Mouse (Mus musculus) hindbrain, embryonic 10.5 days (tissue): ENCODE results near the gene Vmn1r149. TPM values are rescaled to one million over a fixed set of nuclear protein-coding genes. Genes with fewer than 3 reads are reported as not detected.
"Not testable (repeated sequence)": the region's sequence is repeated elsewhere in the genome, so short reads cannot be mapped to it uniquely, and the experiment has no call there.

Experiments used
- DNase-seq: peaks from one replicate; pipeline ENCODE4 v3.0.0-alpha.2; 2017; ENCODE audit warnings: low spot score
- H3K27ac ChIP-seq: fragments of 300-500 bp; sonication (generic); 2 replicates; pipeline ENCODE4 v1.5.1; 2016; ENCODE audit warnings: mild to moderate bottlenecking, moderate library complexity
- H3K27me3 ChIP-seq: fragments of 300-500 bp; sonication (generic); 2 replicates; pipeline ENCODE4 v1.6.1; 2016; ENCODE audit warnings: mild to moderate bottlenecking; ENCODE audit not compliant: poor library complexity, insufficient read depth, severe bottlenecking
- H3K36me3 ChIP-seq: fragments of 300-500 bp; sonication (generic); 2 replicates; pipeline ENCODE4 v1.6.1; 2016; ENCODE audit warnings: mild to moderate bottlenecking, moderate library complexity
- H3K4me1 ChIP-seq: fragments of 300-500 bp; sonication (generic); replicated peaks from 2 replicates; pipeline ENCODE4 v1.6.1; 2016; ENCODE audit warnings: mild to moderate bottlenecking
- H3K4me3 ChIP-seq: fragments of 300-500 bp; sonication (generic); 2 replicates; pipeline ENCODE4 v1.5.1; 2016; ENCODE audit warnings: mild to moderate bottlenecking, moderate library complexity
- H3K9me3 ChIP-seq: fragments of 300-500 bp; sonication (generic); 2 replicates; pipeline ENCODE4 v1.6.1; 2016; ENCODE audit warnings: mild to moderate bottlenecking, moderate library complexity
- WGBS: fragments of 180-500 bp; shearing (Covaris S2); methylation state at CpG from one replicate; pipeline ENCODE4 v1.1.7; 2016; 5-methylcytosine and 5-hydroxymethylcytosine counted together
- polyA plus RNA-seq: library from polyadenylated mRNA; unstranded; fragments of >200 nt; fragmentation: Nextera tagmentation; extraction: Ambion mirVana; gene quantifications from 2 replicates; pipeline ENCODE4 v1.2.1, GENCODE M21; 2016

The Vmn1r149 gene
- not detected in 2 replicates for polyA plus RNA-seq

- not testable (repeated sequence) for H3K9me3 ChIP-seq, H3K4me1 ChIP-seq, DNase-seq, H3K36me3 ChIP-seq, H3K4me3 ChIP-seq, H3K27me3 ChIP-seq, H3K27ac ChIP-seq
- WGBS = no CpG with 5 or more reads among the region's 2 CpGs
These were observed at the start of gene Vmn1r149 for GRCm38 (mm10) chr7:22438129-22438528. Gene Vmn1r149 (minus strand): TSS chr7:22438229.

- not testable (repeated sequence) for DNase-seq, H3K4me1 ChIP-seq, H3K4me3 ChIP-seq, H3K36me3 ChIP-seq, H3K27ac ChIP-seq, H3K27me3 ChIP-seq, H3K9me3 ChIP-seq
- no CpG with 5 or more reads among the region's 5 CpGs for WGBS
These were observed 25.9 kb upstream of the Vmn1r149 start, which contains the start of gene Gm10665 for GRCm38 (mm10) chr7:22463975-22464374. Gene Gm10665 (minus strand): TSS chr7:22464075.

- not testable (repeated sequence) for H3K36me3 ChIP-seq, H3K4me3 ChIP-seq, H3K27ac ChIP-seq, H3K4me1 ChIP-seq, H3K27me3 ChIP-seq, DNase-seq, H3K9me3 ChIP-seq
- WGBS = no CpG with 5 or more reads among the region's 3 CpGs
These were observed 24.7 kb downstream of the Vmn1r149 start, which contains the start of gene Vmn1r148 for GRCm38 (mm10) chr7:22413283-22413682. Gene Vmn1r148 (plus strand): TSS chr7:22413583.

Other genes with a start within 250 kb of the Vmn1r149 start
- gene Vmn1r143, start 248.9 kb downstream of the Vmn1r149 start, polyA plus RNA-seq = not detected in 2 replicates
- gene Gm8653, start 237.0 kb downstream of the Vmn1r149 start, polyA plus RNA-seq = not detected in 2 replicates
- not detected in 2 replicates for gene Gm8453, start 208.7 kb downstream of the Vmn1r149 start, polyA plus RNA-seq
- not detected in 2 replicates for gene Gm4187, start 108.5 kb downstream of the Vmn1r149 start, polyA plus RNA-seq
- gene Gm8660, start 67.2 kb downstream of the Vmn1r149 start, polyA plus RNA-seq = not detected in 2 replicates
- gene Vmn1r148, start 24.6 kb downstream of the Vmn1r149 start, polyA plus RNA-seq = not detected in 2 replicates
- gene Gm10665, start 25.8 kb upstream of the Vmn1r149 start, polyA plus RNA-seq = not detected in 2 replicates
- not detected in 2 replicates for gene Vmn1r151, start 61.4 kb upstream of the Vmn1r149 start, polyA plus RNA-seq
- not detected in 2 replicates for gene Vmn1r152, start 84.7 kb upstream of the Vmn1r149 start, polyA plus RNA-seq
- gene Gm8677, start 96.7 kb upstream of the Vmn1r149 start, polyA plus RNA-seq = not detected in 2 replicates
- not detected in 2 replicates for gene Gm4201, start 127.1 kb upstream of the Vmn1r149 start, polyA plus RNA-seq
- not detected in 2 replicates for gene Gm4565, start 149.9 kb upstream of the Vmn1r149 start, polyA plus RNA-seq
- gene Vmn1r155, start 219.8 kb upstream of the Vmn1r149 start, polyA plus RNA-seq = not detected in 2 replicates